Mouse (Mus musculus): ENCODE results near the gene Kars.

GRCm38 (mm10) chr8:112030663-112031062, 19.5 kb upstream of the Kars start:
- TF ChIP-seq GATA1 (IDR thresholded peaks at IDR 0.05; ENCODE audit: borderline replicate concordance, low read length) (no peak), CTCF (IDR thresholded peaks at IDR 0.05; ENCODE audit: low read depth, low read length) (no peak), TAL1 (conservative IDR thresholded peaks at IDR 0.05; ENCODE audit: low read depth, low read length) (no peak), POLR2AphosphoS5 (IDR thresholded peaks at IDR 0.05; ENCODE audit: insufficient replicate concordance, low read depth, low read length) (no peak)
